Mouse (Mus musculus) megakaryocyte, adult 5-6 weeks (primary cell): ENCODE measurements around the gene Mylk3. TPM values are rescaled to one million over a fixed set of nuclear protein-coding genes. Genes with fewer than 3 reads are reported as not detected.
A peak's percentile ranks its signal among the peaks of the same experiment; 100 is the strongest.

Source experiments
- ATAC-seq: 2 replicates; pipeline ENCODE4 v1.8.0; 2016; ENCODE audit warnings: mild to moderate bottlenecking, inconsistent platforms; ENCODE audit not compliant: poor library complexity, severe bottlenecking
- total RNA-seq, 2 experiments: library from RNA; stranded (forward) in 1 of 2; stranded (reverse) in 1 of 2; fragments of 153-499, 151-499 nt in 1 of 2; fragments of 221-1000, 200-1000 nt in 1 of 2; gene quantifications; 2 replicates each; pipeline versions ENCODE4 v1.2.3 to v1.2.4; 2015 to 2017

Mylk3 gene
- 0.20 and 0.43 TPM in 2 replicates for total RNA-seq (2015)
- total RNA-seq (2017): 1.7 and 1.9 TPM in 2 replicates

- ATAC-seq: no peak
These were observed at the start of gene Mylk3 for GRCm38 (mm10) chr8:85386205-85386604. Gene Mylk3 (minus strand): TSS chr8:85386345.

GRCm38 (mm10) chr8:85435736-85436135, 49.6 kb upstream of the Mylk3 start:
- ATAC-seq: no peak

GRCm38 (mm10) chr8:85434817-85435216, 48.7 kb upstream of the Mylk3 start:
- ATAC-seq: no peak

- ATAC-seq: peak; percentile 19
These were observed 46.9 kb upstream of the Mylk3 start for GRCm38 (mm10) chr8:85433017-85433393.

GRCm38 (mm10) chr8:85432168-85433016, 46.2 kb upstream of the Mylk3 start, which contains the start of gene 4921524J17Rik:
Gene 4921524J17Rik (minus strand): TSS chr8:85432833.
- peak; percentile 99 for ATAC-seq

- no peak for ATAC-seq
These were observed 45.4 kb upstream of the Mylk3 start for GRCm38 (mm10) chr8:85431281-85432167.

GRCm38 (mm10) chr8:85430801-85431200, 44.7 kb upstream of the Mylk3 start:
- ATAC-seq: no peak

GRCm38 (mm10) chr8:85429219-85429618, 43.1 kb upstream of the Mylk3 start:
- ATAC-seq: no peak

- ATAC-seq: no peak
These were observed 40.9 kb upstream of the Mylk3 start for GRCm38 (mm10) chr8:85427026-85427425.

GRCm38 (mm10) chr8:85421329-85421728, 35.2 kb upstream of the Mylk3 start:
- ATAC-seq: no peak

GRCm38 (mm10) chr8:85408526-85408925, 22.4 kb upstream of the Mylk3 start:
- ATAC-seq: no peak

- ATAC-seq: peak; percentile 79
These were observed 21.9 kb upstream of the Mylk3 start for GRCm38 (mm10) chr8:85408053-85408505.

- ATAC-seq: no peak
These were observed 19.8 kb upstream of the Mylk3 start for GRCm38 (mm10) chr8:85405961-85406360.

GRCm38 (mm10) chr8:85405418-85405817, 19.3 kb upstream of the Mylk3 start:
- no peak for ATAC-seq

GRCm38 (mm10) chr8:85398548-85398947, 12.4 kb upstream of the Mylk3 start:
- ATAC-seq: no peak

GRCm38 (mm10) chr8:85397508-85397907, 11.4 kb upstream of the Mylk3 start:
- ATAC-seq: peak; percentile 74

- ATAC-seq: peak; percentile 3; the same call in 1 of the 2 replicates
These were observed 10.4 kb upstream of the Mylk3 start for GRCm38 (mm10) chr8:85396432-85397079.

- ATAC-seq: peak; percentile 24; the same call in 1 of the 2 replicates
These were observed 9.7 kb upstream of the Mylk3 start for GRCm38 (mm10) chr8:85395681-85396431.

GRCm38 (mm10) chr8:85395017-85395416, 8.9 kb upstream of the Mylk3 start:
- no peak for ATAC-seq

GRCm38 (mm10) chr8:85393199-85393598, 7.1 kb upstream of the Mylk3 start:
- no peak for ATAC-seq
